Mouse (Mus musculus): ENCODE results near the gene Gng3.
A peak's percentile ranks its signal among the peaks of the same experiment; 100 is the strongest.
"Not testable (repeated sequence)": the region's sequence is repeated elsewhere in the genome, so short reads cannot be mapped to it uniquely, and the experiment has no call there.

Gene Gng3

GRCm38 (mm10) chr19:8839103-8839907 is at the start of gene Gng3:
Gng3 (minus strand) TSS chr19:8839194.
- DNase-seq (ENCODE audit: low spot score in 2 of 2) = no peak

GRCm38 (mm10) chr19:8887585-8888463 is 48.8 kb upstream of the Gng3 start:
- DNase-seq (ENCODE audit: low spot score in 2 of 2) = no peak

- no peak for DNase-seq (ENCODE audit: low spot score in 2 of 2)
Observed at GRCm38 (mm10) chr19:8886916-8887584, 48.1 kb upstream of the Gng3 start.

- no peak for DNase-seq (ENCODE audit: low spot score in 2 of 2)
Observed at GRCm38 (mm10) chr19:8883616-8884015, 44.6 kb upstream of the Gng3 start, which contains the start of the genes Lbhd1 and Gm49403. Lbhd1 (plus strand) TSS chr19:8883732. Gm49403 (plus strand) TSS chr19:8883930.

GRCm38 (mm10) chr19:8881034-8881392 is 42.0 kb upstream of the Gng3 start:
- DNase-seq (ENCODE audit: low spot score in 2 of 2) = no peak

GRCm38 (mm10) chr19:8880311-8881033 is 41.5 kb upstream of the Gng3 start, which contains the start of gene Uqcc3:
Uqcc3 (minus strand) TSS chr19:8880923.
- peak; percentile 89 to 91 for DNase-seq (ENCODE audit: low spot score in 2 of 2)

- DNase-seq (ENCODE audit: low spot score in 2 of 2) = no peak
Observed at GRCm38 (mm10) chr19:8875031-8875430, 36.0 kb upstream of the Gng3 start.

- DNase-seq (ENCODE audit: low spot score in 2 of 2) = no peak
Observed at GRCm38 (mm10) chr19:8872266-8872840, 33.4 kb upstream of the Gng3 start.

- peak; percentile 96 to 97 for DNase-seq (ENCODE audit: low spot score in 2 of 2)
Observed at GRCm38 (mm10) chr19:8871267-8872186, 32.5 kb upstream of the Gng3 start, which contains the start of gene Ubxn1. Ubxn1 (plus strand) TSS chr19:8871496.

- no peak for DNase-seq (ENCODE audit: low spot score in 2 of 2)
Observed at GRCm38 (mm10) chr19:8870838-8871237, 31.8 kb upstream of the Gng3 start.

GRCm38 (mm10) chr19:8870381-8870780 is 31.4 kb upstream of the Gng3 start:
- DNase-seq (ENCODE audit: low spot score in 2 of 2) = not testable (repeated sequence)

GRCm38 (mm10) chr19:8864265-8864664 is 25.3 kb upstream of the Gng3 start:
- DNase-seq (ENCODE audit: low spot score in 2 of 2) = no peak

GRCm38 (mm10) chr19:8859018-8859417 is 20.0 kb upstream of the Gng3 start:
- DNase-seq (ENCODE audit: low spot score in 2 of 2) = peak; percentile 43 to 56

- DNase-seq (ENCODE audit: low spot score in 2 of 2) = peak in 1 of 2 experiments; percentile 46
Observed at GRCm38 (mm10) chr19:8857689-8858088, 18.7 kb upstream of the Gng3 start.

- DNase-seq (ENCODE audit: low spot score in 2 of 2) = no peak
Observed at GRCm38 (mm10) chr19:8853117-8853516, 14.1 kb upstream of the Gng3 start.

GRCm38 (mm10) chr19:8852236-8852928 is 13.4 kb upstream of the Gng3 start:
- DNase-seq (ENCODE audit: low spot score in 2 of 2) = no peak

GRCm38 (mm10) chr19:8851639-8852038 is 12.6 kb upstream of the Gng3 start:
- DNase-seq (ENCODE audit: low spot score in 2 of 2) = no peak

- no peak for DNase-seq (ENCODE audit: low spot score in 2 of 2)
Observed at GRCm38 (mm10) chr19:8850402-8850901, 11.5 kb upstream of the Gng3 start, which contains the start of gene Lrrn4cl. Lrrn4cl (plus strand) TSS chr19:8850768.

GRCm38 (mm10) chr19:8848356-8848755 is 9.4 kb upstream of the Gng3 start:
- no peak for DNase-seq (ENCODE audit: low spot score in 2 of 2)

All from spleen, postnatal 36 days (tissue).